8 mouse cellular contexts compared by ENCODE assay signal in the genomic region with DNA sequence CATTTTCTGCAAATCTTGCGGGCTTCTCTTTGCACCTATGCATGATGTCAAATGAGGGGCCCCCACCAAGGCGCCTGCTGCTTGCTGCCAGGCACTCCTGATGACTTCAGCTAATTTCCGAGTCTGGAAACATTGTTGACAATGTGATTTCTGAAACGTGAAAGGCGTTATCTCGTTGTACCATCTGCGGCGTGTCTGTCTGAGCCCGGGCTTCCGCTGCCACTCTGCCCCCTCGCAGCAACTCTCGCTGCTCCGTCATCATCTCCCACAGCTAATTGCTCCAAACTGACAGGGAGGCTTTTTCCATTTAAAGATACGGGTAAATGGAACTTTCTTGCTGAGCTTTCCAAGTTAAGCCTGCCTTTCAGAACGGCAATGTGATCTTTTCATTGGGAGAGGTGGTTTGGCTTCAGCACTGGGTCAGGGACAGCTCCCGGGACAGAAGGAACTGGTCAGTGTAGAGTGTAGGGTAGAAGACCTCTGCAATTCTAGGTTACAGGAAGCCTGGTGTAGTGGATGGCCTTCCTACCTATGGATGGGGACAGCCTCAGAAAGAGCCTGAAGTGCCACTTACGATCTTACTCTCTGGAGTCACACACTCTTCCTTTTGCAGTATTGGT.
DNase-seq lines count a peak whose midpoint lies in the region; ATAC-seq and TF ChIP-seq lines count a peak whose summit lies in the region.

No protein-coding gene starts in this region.

- peak; percentile 55 for DNase-seq in forebrain, embryonic 11.5 days (ENCODE audit: low spot score)
- DNase-seq in liver, postnatal 0 days, result peak; percentile 18
- DNase-seq in forebrain, embryonic 14.5 days (ENCODE audit: low spot score), result peak; percentile 58
- peak; percentile 72 for DNase-seq in retina, embryonic 14.5 days (ENCODE audit: low spot score)
- no peak for DNase-seq in thymus, postnatal 10 days (ENCODE audit: low spot score in 2 of 2)

- no peak for ATAC-seq in forebrain, embryonic 11.5 days (replicated peaks; ENCODE audit: low FRiP score)
- ATAC-seq in forebrain, embryonic 13.5 days, result no peak
- no peak for ATAC-seq in liver, postnatal 0 days
- ATAC-seq in liver, embryonic 12.5 days, result no peak
- peak; percentile 46; the same call in 1 of the 2 replicates for ATAC-seq in forebrain, embryonic 14.5 days
- ATAC-seq in megakaryocyte, adult 5-6 weeks (ENCODE audit: poor library complexity, severe bottlenecking), result no peak

- no peak for TF ChIP-seq CTCF in liver, postnatal 0 days (IDR thresholded peaks at IDR 0.05; ENCODE audit: low read depth)

- no peaks in the 10 kb centered on the region for H3K9me3 ChIP-seq in forebrain, embryonic 11.5 days (ENCODE audit: control insufficient read depth, low read length)
- H3K9me3 ChIP-seq in forebrain, embryonic 13.5 days (replicated peaks), result no peaks in the 10 kb centered on the region
- H3K9me3 ChIP-seq in liver, postnatal 0 days (ENCODE audit: low read length), result no peaks in the 10 kb centered on the region
- H3K9me3 ChIP-seq in liver, embryonic 12.5 days (replicated peaks), result no peaks in the 10 kb centered on the region
- H3K9me3 ChIP-seq in forebrain, embryonic 14.5 days (replicated peaks; ENCODE audit: control insufficient read depth, low read length), result no peaks in the 10 kb centered on the region

- H3K36me3 ChIP-seq in forebrain, embryonic 11.5 days (ENCODE audit: control insufficient read depth, insufficient read depth, low read length), result no peaks in the 10 kb centered on the region
- no peaks in the 10 kb centered on the region for H3K36me3 ChIP-seq in forebrain, embryonic 13.5 days (ENCODE audit: poor library complexity, severe bottlenecking)
- no peaks in the 10 kb centered on the region for H3K36me3 ChIP-seq in liver, postnatal 0 days (replicated peaks; ENCODE audit: insufficient read depth, low read length)
- H3K36me3 ChIP-seq in liver, embryonic 12.5 days, result no peaks in the 10 kb centered on the region
- H3K36me3 ChIP-seq in forebrain, embryonic 14.5 days (ENCODE audit: control insufficient read depth, insufficient read depth, low read length), result no peaks in the 10 kb centered on the region

- no peak overlapping the region for H3K27ac ChIP-seq in forebrain, embryonic 11.5 days (ENCODE audit: low read depth, low read length)
- H3K27ac ChIP-seq in forebrain, embryonic 13.5 days, result no peak overlapping the region
- H3K27ac ChIP-seq in liver, postnatal 0 days (ENCODE audit: low read depth), result no peak overlapping the region
- H3K27ac ChIP-seq in liver, embryonic 12.5 days, result no peak overlapping the region
- H3K27ac ChIP-seq in forebrain, embryonic 14.5 days (ENCODE audit: low read depth, low read length), result no peak overlapping the region

- H3K4me1 ChIP-seq in forebrain, embryonic 11.5 days (replicated peaks; ENCODE audit: control insufficient read depth, insufficient read depth, low read length), result no peaks in the 10 kb centered on the region
- H3K4me1 ChIP-seq in forebrain, embryonic 13.5 days, result peaks cover 9% of the 10 kb centered on the region
- H3K4me1 ChIP-seq in liver, postnatal 0 days (ENCODE audit: insufficient read depth), result no peaks in the 10 kb centered on the region
- no peaks in the 10 kb centered on the region for H3K4me1 ChIP-seq in liver, embryonic 12.5 days
- H3K4me1 ChIP-seq in forebrain, embryonic 14.5 days (ENCODE audit: control insufficient read depth, insufficient read depth, low read length), result peaks cover 4% of the 10 kb centered on the region; the same call in 1 of the 2 replicates

- H3K4me3 ChIP-seq in forebrain, embryonic 11.5 days (ENCODE audit: low read depth, low read length), result no peak overlapping the region
- no peak overlapping the region for H3K4me3 ChIP-seq in forebrain, embryonic 13.5 days
- H3K4me3 ChIP-seq in liver, postnatal 0 days (ENCODE audit: low read depth, low read length), result no peak overlapping the region
- no peak overlapping the region for H3K4me3 ChIP-seq in liver, embryonic 12.5 days
- H3K4me3 ChIP-seq in forebrain, embryonic 14.5 days (ENCODE audit: low read depth, low read length), result no peak overlapping the region

- TF ChIP-seq EP300 in liver, postnatal 0 days (IDR thresholded peaks at IDR 0.05; ENCODE audit: low read depth), result no peak

- H3K9ac ChIP-seq in forebrain, embryonic 11.5 days (ENCODE audit: low read length), result no peak overlapping the region
- H3K9ac ChIP-seq in forebrain, embryonic 13.5 days, result no peak overlapping the region
- no peak overlapping the region for H3K9ac ChIP-seq in liver, postnatal 0 days (replicated peaks)
- H3K9ac ChIP-seq in liver, embryonic 12.5 days, result no peak overlapping the region
- H3K9ac ChIP-seq in forebrain, embryonic 14.5 days (ENCODE audit: low read length), result no peak overlapping the region

- H3K4me2 ChIP-seq in forebrain, embryonic 11.5 days (ENCODE audit: low read depth, low read length, severe bottlenecking), result no peak overlapping the region
- H3K4me2 ChIP-seq in forebrain, embryonic 13.5 days, result no peak overlapping the region
- H3K4me2 ChIP-seq in liver, postnatal 0 days (ENCODE audit: low read depth, low read length), result no peak overlapping the region
- H3K4me2 ChIP-seq in liver, embryonic 12.5 days, result no peak overlapping the region
- no peak overlapping the region for H3K4me2 ChIP-seq in forebrain, embryonic 14.5 days (ENCODE audit: low read length)

- H3K27me3 ChIP-seq in forebrain, embryonic 11.5 days (ENCODE audit: control insufficient read depth, insufficient read depth, low read length), result no peaks in the 10 kb centered on the region
- H3K27me3 ChIP-seq in forebrain, embryonic 13.5 days, result no peaks in the 10 kb centered on the region
- H3K27me3 ChIP-seq in liver, postnatal 0 days (ENCODE audit: insufficient read depth, low read length), result no peaks in the 10 kb centered on the region
- no peaks in the 10 kb centered on the region for H3K27me3 ChIP-seq in liver, embryonic 12.5 days (replicated peaks)
- H3K27me3 ChIP-seq in forebrain, embryonic 14.5 days (replicated peaks; ENCODE audit: control insufficient read depth, insufficient read depth, low read length), result no peaks in the 10 kb centered on the region

- 76% methylated on average over 17 of the region's 17 CpGs for WGBS in forebrain, embryonic 11.5 days
- WGBS in forebrain, embryonic 13.5 days, result 62% methylated on average over 17 of the region's 17 CpGs
- WGBS in liver, postnatal 0 days (ENCODE audit: insufficient replicate concordance), result 72% methylated on average over 17 of the region's 17 CpGs
- 67% methylated on average over 17 of the region's 17 CpGs for WGBS in liver, embryonic 12.5 days (ENCODE audit: insufficient replicate concordance)
- WGBS in forebrain, embryonic 14.5 days, result 50% methylated on average over 17 of the region's 17 CpGs

Comparison
In these comparisons a context has a peak if more than half of its experiments do, and no peak if none do; other contexts are left out.
1. DNase-seq: peak in forebrain, embryonic 11.5 days (single experiment), liver, postnatal 0 days (single experiment), forebrain, embryonic 14.5 days (single experiment) and retina, embryonic 14.5 days (single experiment); none in thymus, postnatal 10 days (0 of 2).